Mouse (Mus musculus) stomach, postnatal 0 days (tissue): ENCODE measurements around the gene Wasf2.

ENCODE experiments used
- CTCF ChIP-seq: IDR thresholded peaks from 2 replicates; pipeline ENCODE4 v1.5.1; 2016; ENCODE audit warnings: antibody characterized with exemption, low read depth, mild to moderate bottlenecking, moderate library complexity
- EP300 ChIP-seq: optimal IDR thresholded peaks from 2 replicates; pipeline ENCODE3; 2016; ENCODE audit warnings: antibody characterized with exemption

GRCm38 (mm10) chr4:133156422-133156821 is 26.1 kb downstream of the Wasf2 start:
- TF ChIP-seq CTCF = no peak
- no peak for TF ChIP-seq EP300
